Mouse (Mus musculus): Measurements from ENCODE around the gene Foxn2. TPM values are rescaled to one million over a fixed set of nuclear protein-coding genes. Genes with fewer than 3 reads are reported as not detected.

Gene Foxn2
- polyA plus RNA-seq, 1 experiment from 2014 or later, result 9.5 TPM

- Histone ChIP-seq H3K4me3 (ENCODE audit: low read depth, low read length) (no peak overlapping the region), H3K4me2 (ENCODE audit: low read depth, low read length, severe bottlenecking) (no peak overlapping the region), H3K36me3 (ENCODE audit: control insufficient read depth, insufficient read depth, low read length) (no peaks in the 10 kb centered on the region), H3K9me3 (ENCODE audit: control insufficient read depth, low read length) (no peaks in the 10 kb centered on the region), H3K4me1 (replicated peaks; ENCODE audit: control insufficient read depth, insufficient read depth, low read length) (0 out of 2 replicates have a peak, but pooled peaks cover 7% of the 10 kb centered on the region), H3K27me3 (ENCODE audit: control insufficient read depth, insufficient read depth, low read length) (no peaks in the 10 kb centered on the region), H3K9ac (ENCODE audit: low read length) (no peak overlapping the region), H3K27ac (ENCODE audit: low read depth, low read length) (no peak overlapping the region)
- 89% methylated on average over 10 of the region's 10 CpGs for WGBS
- DNase-seq (ENCODE audit: low spot score) (no peak), ATAC-seq (replicated peaks; ENCODE audit: low FRiP score) (no peak)
Measured at GRCm38 (mm10) chr17:88507376-88507775, 66.9 kb downstream of the Foxn2 start.

- no peak for DNase-seq (ENCODE audit: low spot score)
- H3K36me3 ChIP-seq (ENCODE audit: control insufficient read depth, insufficient read depth, low read length), result no peaks in the 10 kb centered on the region
- 40% methylated on average over 12 of the region's 12 CpGs for WGBS
- no peaks in the 10 kb centered on the region for H3K9me3 ChIP-seq (ENCODE audit: control insufficient read depth, low read length)
- H3K9ac ChIP-seq (ENCODE audit: low read length), result no peak overlapping the region
- 0 out of 2 replicates have a peak, but pooled peaks have one; percentile 14 for ATAC-seq (replicated peaks; ENCODE audit: low FRiP score)
- H3K4me2 ChIP-seq (ENCODE audit: low read depth, low read length, severe bottlenecking), result no peak overlapping the region
- H3K4me1 ChIP-seq (replicated peaks; ENCODE audit: control insufficient read depth, insufficient read depth, low read length), result 0 out of 2 replicates have a peak, but pooled peaks cover 7% of the 10 kb centered on the region
- no peak overlapping the region for H3K27ac ChIP-seq (ENCODE audit: low read depth, low read length)
- no peaks in the 10 kb centered on the region for H3K27me3 ChIP-seq (ENCODE audit: control insufficient read depth, insufficient read depth, low read length)
- H3K4me3 ChIP-seq (ENCODE audit: low read depth, low read length), result no peak overlapping the region
Measured at GRCm38 (mm10) chr17:88508846-88509508, 68.5 kb downstream of the Foxn2 start.

GRCm38 (mm10) chr17:88509999-88510398 is 69.5 kb downstream of the Foxn2 start:
- ATAC-seq (replicated peaks; ENCODE audit: low FRiP score) (no peak), DNase-seq (ENCODE audit: low spot score) (no peak)
- H3K4me1 ChIP-seq (replicated peaks; ENCODE audit: control insufficient read depth, insufficient read depth, low read length), result 0 out of 2 replicates have a peak, but pooled peaks cover 7% of the 10 kb centered on the region
- no peak overlapping the region for H3K27ac ChIP-seq (ENCODE audit: low read depth, low read length)
- no peak overlapping the region for H3K4me3 ChIP-seq (ENCODE audit: low read depth, low read length)
- H3K27me3 ChIP-seq (ENCODE audit: control insufficient read depth, insufficient read depth, low read length), result no peaks in the 10 kb centered on the region
- 81% methylated on average over 3 of the region's 3 CpGs for WGBS
- no peaks in the 10 kb centered on the region for H3K36me3 ChIP-seq (ENCODE audit: control insufficient read depth, insufficient read depth, low read length)
- no peaks in the 10 kb centered on the region for H3K9me3 ChIP-seq (ENCODE audit: control insufficient read depth, low read length)
- no peak overlapping the region for H3K9ac ChIP-seq (ENCODE audit: low read length)
- no peak overlapping the region for H3K4me2 ChIP-seq (ENCODE audit: low read depth, low read length, severe bottlenecking)

GRCm38 (mm10) chr17:88511095-88511551 is 70.6 kb downstream of the Foxn2 start:
- Histone ChIP-seq H3K27ac (ENCODE audit: low read depth, low read length) (no peak overlapping the region), H3K36me3 (ENCODE audit: control insufficient read depth, insufficient read depth, low read length) (no peaks in the 10 kb centered on the region), H3K9me3 (ENCODE audit: control insufficient read depth, low read length) (no peaks in the 10 kb centered on the region), H3K4me1 (replicated peaks; ENCODE audit: control insufficient read depth, insufficient read depth, low read length) (0 out of 2 replicates have a peak, but pooled peaks cover 4% of the 10 kb centered on the region), H3K9ac (ENCODE audit: low read length) (peak overlapping the region; percentile 41; the same call in 1 of the 2 replicates), H3K4me2 (ENCODE audit: low read depth, low read length, severe bottlenecking) (peak overlapping the region; percentile 35), H3K4me3 (ENCODE audit: low read depth, low read length) (no peak overlapping the region), H3K27me3 (ENCODE audit: control insufficient read depth, insufficient read depth, low read length) (no peaks in the 10 kb centered on the region)
- WGBS, result 6% methylated on average over 10 of the region's 10 CpGs
- ATAC-seq (replicated peaks; ENCODE audit: low FRiP score) (peak; percentile 83), DNase-seq (ENCODE audit: low spot score) (peak; percentile 92)

- WGBS, result 80% methylated on average over 7 of the region's 7 CpGs
- H3K36me3 ChIP-seq (ENCODE audit: control insufficient read depth, insufficient read depth, low read length), result no peaks in the 10 kb centered on the region
- H3K27me3 ChIP-seq (ENCODE audit: control insufficient read depth, insufficient read depth, low read length), result no peaks in the 10 kb centered on the region
- H3K4me2 ChIP-seq (ENCODE audit: low read depth, low read length, severe bottlenecking), result no peak overlapping the region
- no peak for DNase-seq (ENCODE audit: low spot score)
- H3K9ac ChIP-seq (ENCODE audit: low read length), result no peak overlapping the region
- H3K9me3 ChIP-seq (ENCODE audit: control insufficient read depth, low read length), result no peaks in the 10 kb centered on the region
- ATAC-seq (replicated peaks; ENCODE audit: low FRiP score), result no peak
- no peaks in the 10 kb centered on the region for H3K4me1 ChIP-seq (replicated peaks; ENCODE audit: control insufficient read depth, insufficient read depth, low read length)
- no peak overlapping the region for H3K4me3 ChIP-seq (ENCODE audit: low read depth, low read length)
- H3K27ac ChIP-seq (ENCODE audit: low read depth, low read length), result no peak overlapping the region
Measured at GRCm38 (mm10) chr17:88516477-88516876, 76.0 kb downstream of the Foxn2 start.

GRCm38 (mm10) chr17:88527781-88528180 is 87.3 kb downstream of the Foxn2 start:
- ATAC-seq (replicated peaks; ENCODE audit: low FRiP score) (no peak), DNase-seq (ENCODE audit: low spot score) (no peak)
- no peak overlapping the region for H3K4me3 ChIP-seq (ENCODE audit: low read depth, low read length)
- H3K4me2 ChIP-seq (ENCODE audit: low read depth, low read length, severe bottlenecking), result no peak overlapping the region
- no peak overlapping the region for H3K27ac ChIP-seq (ENCODE audit: low read depth, low read length)
- WGBS, result 51% methylated on average over 2 of the region's 2 CpGs
- H3K36me3 ChIP-seq (ENCODE audit: control insufficient read depth, insufficient read depth, low read length), result no peaks in the 10 kb centered on the region
- H3K9me3 ChIP-seq (ENCODE audit: control insufficient read depth, low read length), result no peaks in the 10 kb centered on the region
- no peak overlapping the region for H3K9ac ChIP-seq (ENCODE audit: low read length)
- 0 out of 2 replicates have a peak, but pooled peaks cover 2% of the 10 kb centered on the region for H3K4me1 ChIP-seq (replicated peaks; ENCODE audit: control insufficient read depth, insufficient read depth, low read length)
- H3K27me3 ChIP-seq (ENCODE audit: control insufficient read depth, insufficient read depth, low read length), result no peaks in the 10 kb centered on the region

GRCm38 (mm10) chr17:88529519-88530235 is 89.2 kb downstream of the Foxn2 start, which contains the start of gene Ppp1r21:
Gene Ppp1r21, plus strand, starts transcription at chr17:88530118.
- peak within 1 kb of the TSS; percentile 60 for H3K4me3 ChIP-seq (ENCODE audit: low read depth, low read length)
- DNase-seq (ENCODE audit: low spot score), result peak; percentile 99
- H3K27ac ChIP-seq (ENCODE audit: low read depth, low read length), result peak within 1 kb of the TSS; percentile 68
- ATAC-seq (replicated peaks; ENCODE audit: low FRiP score), result peak; percentile 97
- peak within 1 kb of the TSS; percentile 68 for H3K9ac ChIP-seq (ENCODE audit: low read length)
- 7% methylated on average over 40 of the region's 49 CpGs for WGBS
- no peaks in the 10 kb centered on the region for H3K9me3 ChIP-seq (ENCODE audit: control insufficient read depth, low read length)
- no peaks in the 10 kb centered on the region for H3K36me3 ChIP-seq (ENCODE audit: control insufficient read depth, insufficient read depth, low read length)
- H3K27me3 ChIP-seq (ENCODE audit: control insufficient read depth, insufficient read depth, low read length), result no peaks in the 10 kb centered on the region
- H3K4me2 ChIP-seq (ENCODE audit: low read depth, low read length, severe bottlenecking), result peak within 1 kb of the TSS; percentile 77
- H3K4me1 ChIP-seq (replicated peaks; ENCODE audit: control insufficient read depth, insufficient read depth, low read length), result 0 out of 2 replicates have a peak, but pooled peaks cover 2% of the 10 kb centered on the region

GRCm38 (mm10) chr17:88530236-88530619 is 89.7 kb downstream of the Foxn2 start:
- Histone ChIP-seq H3K27me3 (ENCODE audit: control insufficient read depth, insufficient read depth, low read length) (no peaks in the 10 kb centered on the region), H3K36me3 (ENCODE audit: control insufficient read depth, insufficient read depth, low read length) (no peaks in the 10 kb centered on the region), H3K4me1 (replicated peaks; ENCODE audit: control insufficient read depth, insufficient read depth, low read length) (0 out of 2 replicates have a peak, but pooled peaks cover 2% of the 10 kb centered on the region), H3K4me2 (ENCODE audit: low read depth, low read length, severe bottlenecking) (peak overlapping the region; percentile 77), H3K4me3 (ENCODE audit: low read depth, low read length) (peak overlapping the region; percentile 60), H3K9ac (ENCODE audit: low read length) (peak overlapping the region; percentile 49), H3K9me3 (ENCODE audit: control insufficient read depth, low read length) (no peaks in the 10 kb centered on the region), H3K27ac (ENCODE audit: low read depth, low read length) (peak overlapping the region; percentile 32; the same call in 1 of the 2 replicates)
- DNase-seq (ENCODE audit: low spot score), result no peak
- 0% methylated on average over 14 of the region's 14 CpGs for WGBS
- no peak for ATAC-seq (replicated peaks; ENCODE audit: low FRiP score)

Data from forebrain, embryonic 11.5 days (tissue).